Mouse (Mus musculus) ES-Bruce4 (cell line): ENCODE measurements around the gene Gm45623. TPM values are rescaled to one million over a fixed set of nuclear protein-coding genes. Genes with fewer than 3 reads are reported as not detected.
A peak's percentile ranks its signal among the peaks of the same experiment; 100 is the strongest.

Experiments used
- H3K27ac ChIP-seq: 2 replicates; pipeline ENCODE4 v1.5.1; 2012; ENCODE audit warnings: low read length, inconsistent platforms; ENCODE audit not compliant: insufficient read depth
- H3K27me3 ChIP-seq: 2 replicates; pipeline ENCODE4 v1.6.1; 2012; ENCODE audit warnings: mild to moderate bottlenecking, low read length, inconsistent platforms; ENCODE audit not compliant: control insufficient read depth, poor library complexity, insufficient read depth, severe bottlenecking
- H3K36me3 ChIP-seq: 2 replicates; pipeline ENCODE4 v1.6.1; 2012; ENCODE audit warnings: inconsistent platforms, mild to moderate bottlenecking, low read length, moderate library complexity; ENCODE audit not compliant: control insufficient read depth, poor library complexity, insufficient read depth, severe bottlenecking
- H3K4me1 ChIP-seq: one replicate; pipeline ENCODE4 v1.8.1; 2011; ENCODE audit warnings: low read length; ENCODE audit not compliant: control insufficient read depth, insufficient read depth
- H3K4me3 ChIP-seq: 2 replicates; pipeline ENCODE4 v1.5.1; 2011; ENCODE audit warnings: low read depth, mild to moderate bottlenecking, low read length
- H3K9ac ChIP-seq: 2 replicates; pipeline ENCODE4 v1.6.1; 2012; ENCODE audit warnings: low read depth, mild to moderate bottlenecking, inconsistent platforms; ENCODE audit not compliant: poor library complexity, severe bottlenecking
- H3K9me3 ChIP-seq: replicated peaks from 2 replicates; pipeline ENCODE4 v1.6.1; 2012; ENCODE audit warnings: mild to moderate bottlenecking, low read length, inconsistent platforms; ENCODE audit not compliant: control insufficient read depth, poor library complexity, insufficient read depth, severe bottlenecking
- CTCF ChIP-seq: IDR thresholded peaks from one replicate; pipeline ENCODE4 v1.8.1; 2011; ENCODE audit warnings: low read depth, low read length
- EP300 ChIP-seq: IDR thresholded peaks from 2 replicates; pipeline ENCODE4 v1.6.1; 2011; ENCODE audit warnings: low read depth, low read length; ENCODE audit not compliant: insufficient read depth
- POLR2A ChIP-seq: IDR thresholded peaks from one replicate; pipeline ENCODE4 v1.8.1; 2011; ENCODE audit warnings: low read length; ENCODE audit not compliant: insufficient read depth
- polyA plus RNA-seq: library from polyadenylated mRNA; stranded (reverse); fragments of >200 nt; gene quantifications from 2 replicates; pipeline ENCODE4 v1.2.4, GENCODE M21; 2011; ENCODE audit warnings: low read depth; ENCODE audit not compliant: missing spikeins, insufficient read depth, insufficient read length

Gm45623 gene
- polyA plus RNA-seq: not detected in 2 replicates

- TF ChIP-seq POLR2A (no peak), EP300 (no peak), CTCF (no peak)
- Histone ChIP-seq H3K27ac (no peak within 1 kb of the TSS), H3K4me1 (no peaks in the 10 kb centered on the region), H3K27me3 (peaks cover 6% of the 10 kb centered on the region; the same call in 1 of the 2 replicates), H3K9ac (peak within 1 kb of the TSS; percentile 49), H3K36me3 (no peaks in the 10 kb centered on the region), H3K9me3 (no peaks in the 10 kb centered on the region), H3K4me3 (peak within 1 kb of the TSS; percentile 81)
These were observed at the start of gene Gm45623 for GRCm38 (mm10) chr13:56753192-56753951. Gene Gm45623, minus strand, starts transcription at chr13:56753827.

GRCm38 (mm10) chr13:56797459-56797858 lies 43.8 kb upstream of the Gm45623 start:
- Histone ChIP-seq H3K27me3 (no peaks in the 10 kb centered on the region), H3K36me3 (no peaks in the 10 kb centered on the region), H3K9ac (no peak overlapping the region), H3K4me1 (no peaks in the 10 kb centered on the region), H3K27ac (no peak overlapping the region), H3K9me3 (no peaks in the 10 kb centered on the region), H3K4me3 (no peak overlapping the region)
- TF ChIP-seq CTCF: no peak
- no peak for TF ChIP-seq POLR2A
- TF ChIP-seq EP300: no peak

- Histone ChIP-seq H3K27me3 (no peaks in the 10 kb centered on the region), H3K4me3 (no peak overlapping the region), H3K9me3 (no peaks in the 10 kb centered on the region), H3K36me3 (no peaks in the 10 kb centered on the region), H3K9ac (no peak overlapping the region), H3K27ac (no peak overlapping the region), H3K4me1 (no peaks in the 10 kb centered on the region)
- TF ChIP-seq EP300 (no peak), POLR2A (no peak), CTCF (no peak)
These were observed 41.9 kb upstream of the Gm45623 start for GRCm38 (mm10) chr13:56795501-56795900.

- Histone ChIP-seq H3K9me3 (no peaks in the 10 kb centered on the region), H3K36me3 (no peaks in the 10 kb centered on the region), H3K4me1 (no peaks in the 10 kb centered on the region), H3K4me3 (no peak overlapping the region), H3K27me3 (no peaks in the 10 kb centered on the region), H3K27ac (no peak overlapping the region), H3K9ac (no peak overlapping the region)
- TF ChIP-seq POLR2A: no peak
- TF ChIP-seq CTCF: no peak
These were observed 40.8 kb upstream of the Gm45623 start for GRCm38 (mm10) chr13:56794441-56794840.

GRCm38 (mm10) chr13:56792844-56793243 lies 39.2 kb upstream of the Gm45623 start:
- no peak for TF ChIP-seq EP300
- TF ChIP-seq CTCF: no peak
- no peak for TF ChIP-seq POLR2A
- no peak overlapping the region for H3K27ac ChIP-seq
- no peaks in the 10 kb centered on the region for H3K27me3 ChIP-seq
- H3K36me3 ChIP-seq: no peaks in the 10 kb centered on the region
- no peak overlapping the region for H3K4me3 ChIP-seq
- no peaks in the 10 kb centered on the region for H3K4me1 ChIP-seq
- no peaks in the 10 kb centered on the region for H3K9me3 ChIP-seq
- H3K9ac ChIP-seq: no peak overlapping the region

- H3K9me3 ChIP-seq: no peaks in the 10 kb centered on the region
These were observed 37.1 kb upstream of the Gm45623 start for GRCm38 (mm10) chr13:56790683-56791082.

More at GRCm38 (mm10) chr13:56790683-56791082, 37.1 kb upstream of the Gm45623 start:
- Histone ChIP-seq H3K27ac (no peak overlapping the region), H3K4me1 (no peaks in the 10 kb centered on the region), H3K9ac (no peak overlapping the region), H3K36me3 (no peaks in the 10 kb centered on the region), H3K27me3 (no peaks in the 10 kb centered on the region), H3K4me3 (no peak overlapping the region)
- TF ChIP-seq POLR2A (no peak), CTCF (no peak), EP300 (no peak)
